Mouse (Mus musculus) hindbrain, embryonic 12.5 days (tissue): ENCODE measurements around the gene Gm42791. TPM values are rescaled to one million over a fixed set of nuclear protein-coding genes. Genes with fewer than 3 reads are reported as not detected.

ENCODE experiments used
- ATAC-seq: fragments of 200-750 bp; cut with Nextera tagmentation; 2 replicates; pipeline ENCODE4 v1.8.0; 2017; ENCODE audit warnings: moderate TSS enrichment; ENCODE audit not compliant: low FRiP score
- H3K27ac ChIP-seq: fragments of 300-500 bp; sonication (generic); 2 replicates; pipeline ENCODE4 v1.5.1; 2016; ENCODE audit warnings: mild to moderate bottlenecking
- H3K27me3 ChIP-seq: fragments of 300-500 bp; sonication (generic); 2 replicates; pipeline ENCODE4 v1.6.1; 2016; ENCODE audit warnings: mild to moderate bottlenecking
- H3K36me3 ChIP-seq: fragments of 300-500 bp; sonication (generic); 2 replicates; pipeline ENCODE4 v1.6.1; 2016; ENCODE audit warnings: mild to moderate bottlenecking
- H3K4me1 ChIP-seq: fragments of 300-500 bp; sonication (generic); 2 replicates; pipeline ENCODE4 v1.6.1; 2016
- H3K4me2 ChIP-seq: fragments of 300-500 bp; sonication (generic); replicated peaks from 2 replicates; pipeline ENCODE4 v1.6.1; 2016; ENCODE audit warnings: mild to moderate bottlenecking
- H3K4me3 ChIP-seq: fragments of 300-500 bp; sonication (generic); 2 replicates; pipeline ENCODE4 v1.5.1; 2016; ENCODE audit warnings: mild to moderate bottlenecking
- H3K9ac ChIP-seq: fragments of 300-500 bp; sonication (generic); 2 replicates; pipeline ENCODE4 v1.6.1; 2016; ENCODE audit warnings: mild to moderate bottlenecking, moderate library complexity
- H3K9me3 ChIP-seq: fragments of 300-500 bp; sonication (generic); replicated peaks from 2 replicates; pipeline ENCODE4 v1.6.1; 2016; ENCODE audit warnings: mild to moderate bottlenecking
- WGBS: fragments of 180-500 bp; shearing (Covaris S2); methylation state at CpG from one replicate; pipeline ENCODE4 v1.1.7; 2016; 5-methylcytosine and 5-hydroxymethylcytosine counted together
- polyA plus RNA-seq: library from polyadenylated mRNA; unstranded; fragments of >200 nt; fragmentation: Nextera tagmentation; extraction: Ambion mirVana; gene quantifications from 2 replicates; pipeline ENCODE4 v1.2.1, GENCODE M21; 2016

The Gm42791 gene
- polyA plus RNA-seq, 1 experiment from 2014 or later, result 0.49 TPM

DNA sequence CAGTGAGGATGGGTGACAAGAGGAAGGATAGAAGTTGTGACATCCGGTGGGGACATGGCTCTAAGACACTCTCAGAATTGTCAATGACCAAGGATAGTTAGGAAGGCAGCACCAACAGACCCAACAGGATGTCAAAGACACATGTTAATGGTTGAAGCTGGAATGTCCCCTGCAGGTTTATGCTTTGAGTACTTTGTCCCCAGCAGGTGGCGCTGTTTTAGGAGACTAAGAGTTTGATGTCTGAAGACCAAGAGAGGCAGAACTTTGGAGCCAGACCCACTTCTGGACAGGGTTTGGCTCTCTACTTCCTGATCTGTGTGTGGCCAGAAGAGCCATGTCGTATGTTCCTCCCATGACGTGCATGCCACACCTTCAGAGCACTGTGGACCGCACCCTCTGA is 147.9 kb downstream of the Gm42791 start:
- Histone ChIP-seq H3K9me3 (no peaks in the 10 kb centered on the region), H3K27me3 (no peaks in the 10 kb centered on the region), H3K4me1 (peaks cover 2% of the 10 kb centered on the region; the same call in 1 of the 2 replicates), H3K36me3 (no peaks in the 10 kb centered on the region), H3K9ac (no peak overlapping the region), H3K27ac (no peak overlapping the region), H3K4me3 (no peak overlapping the region), H3K4me2 (no peak overlapping the region)
- 94% methylated on average over 5 of the region's 5 CpGs for WGBS
- ATAC-seq, result no peak

Other genes starting within 250 kb of the Gm42791 start
- 30.8 and 34.4 TPM in 2 replicates for gene Katnal1, start 65.8 kb downstream of the Gm42791 start, polyA plus RNA-seq
- gene Uspl1, start 189.2 kb upstream of the Gm42791 start, polyA plus RNA-seq, result 63.0 and 68.6 TPM in 2 replicates
- 1,291 and 1,445 TPM in 2 replicates for gene Hmgb1, start 189.3 kb upstream of the Gm42791 start, polyA plus RNA-seq